Mouse (Mus musculus): ENCODE data around the gene Sumo3.

- no peak for TF ChIP-seq POLR2A (IDR thresholded peaks at IDR 0.05; ENCODE audit: low read depth, low read length)
- no peak for TF ChIP-seq CTCF (IDR thresholded peaks at IDR 0.05; ENCODE audit: extremely low read depth, insufficient read length, insufficient replicate concordance, low read depth, low read length)
Measured at GRCm38 (mm10) chr10:77626036-77626435, 20.1 kb downstream of the Sumo3 start.

Data from small intestine, adult 2 months (tissue).